Mouse (Mus musculus) induced T-regulatory cell, adult 2 months (primary cell): Measurements from ENCODE around the gene Rgs10.
A peak's percentile ranks its signal among the peaks of the same experiment; 100 is the strongest.
"Not testable (repeated sequence)": the region's sequence is repeated elsewhere in the genome, so short reads cannot be mapped to it uniquely, and the experiment has no call there.

Experiments used
- DNase-seq: peaks from one replicate; pipeline ENCODE4 v3.0.0-alpha.2; 2012; ENCODE audit warnings: low read depth

Rgs10 gene

GRCm38 (mm10) chr7:128344928-128345653 lies 73.5 kb downstream of the Rgs10 start:
- peak; percentile 75 for DNase-seq

GRCm38 (mm10) chr7:128344488-128344887 lies 74.1 kb downstream of the Rgs10 start:
- DNase-seq: no peak

GRCm38 (mm10) chr7:128342691-128343090 lies 75.9 kb downstream of the Rgs10 start:
- not testable (repeated sequence) for DNase-seq

GRCm38 (mm10) chr7:128340321-128340720 lies 78.2 kb downstream of the Rgs10 start:
- not testable (repeated sequence) for DNase-seq

- no peak for DNase-seq
These were observed 85.7 kb downstream of the Rgs10 start for GRCm38 (mm10) chr7:128332896-128333295.

GRCm38 (mm10) chr7:128330981-128331380 lies 87.6 kb downstream of the Rgs10 start:
- DNase-seq: no peak

- DNase-seq: no peak
These were observed 93.6 kb downstream of the Rgs10 start for GRCm38 (mm10) chr7:128324977-128325376.
